Mouse (Mus musculus) skeletal muscle tissue, adult 2 months (tissue): ENCODE results near the gene Mfsd5.

Experiments used
- DNase-seq: peaks from one replicate; pipeline ENCODE4 v3.0.0-alpha.2; 2012; ENCODE audit warnings: low read depth, low spot score

Gene Mfsd5

GRCm38 (mm10) chr15:102279092-102279782, at the start of gene Mfsd5:
Mfsd5 (plus strand) TSS chr15:102279454.
- peak; percentile 89 for DNase-seq

GRCm38 (mm10) chr15:102230408-102231321, 48.6 kb upstream of the Mfsd5 start:
- no peak for DNase-seq

- no peak for DNase-seq
Measured at GRCm38 (mm10) chr15:102231748-102232147, 47.5 kb upstream of the Mfsd5 start, which contains the start of gene Itgb7. Itgb7 (minus strand) TSS chr15:102231944.

GRCm38 (mm10) chr15:102232764-102233163, 46.5 kb upstream of the Mfsd5 start:
- no peak for DNase-seq

- no peak for DNase-seq
Measured at GRCm38 (mm10) chr15:102233896-102234295, 45.4 kb upstream of the Mfsd5 start.

GRCm38 (mm10) chr15:102235371-102236027, 43.8 kb upstream of the Mfsd5 start:
- DNase-seq: no peak

GRCm38 (mm10) chr15:102238543-102239259, 40.6 kb upstream of the Mfsd5 start:
- no peak for DNase-seq

- DNase-seq: no peak
Measured at GRCm38 (mm10) chr15:102239260-102239590, 40.0 kb upstream of the Mfsd5 start.

- no peak for DNase-seq
Measured at GRCm38 (mm10) chr15:102239851-102240250, 39.4 kb upstream of the Mfsd5 start.

- DNase-seq: no peak
Measured at GRCm38 (mm10) chr15:102240607-102241006, 38.6 kb upstream of the Mfsd5 start.

- no peak for DNase-seq
Measured at GRCm38 (mm10) chr15:102242404-102243228, 36.6 kb upstream of the Mfsd5 start.

- DNase-seq: peak; percentile 65
Measured at GRCm38 (mm10) chr15:102243229-102244190, 35.7 kb upstream of the Mfsd5 start.

- DNase-seq: no peak
Measured at GRCm38 (mm10) chr15:102244306-102245191, 34.7 kb upstream of the Mfsd5 start.

GRCm38 (mm10) chr15:102245461-102245881, 33.8 kb upstream of the Mfsd5 start:
- DNase-seq: no peak

GRCm38 (mm10) chr15:102245891-102246741, 33.1 kb upstream of the Mfsd5 start:
- DNase-seq: peak; percentile 77

GRCm38 (mm10) chr15:102246866-102247251, 32.4 kb upstream of the Mfsd5 start:
- DNase-seq: peak; percentile 94
